Mouse (Mus musculus): ENCODE measurements at regions not wholly inside any gene's neighbourhood (a gene's known extent, or its start where the extent isn't known, plus 50 kb on each side); places are given as distances from the start of the nearest gene placed in this dataset.

DNA sequence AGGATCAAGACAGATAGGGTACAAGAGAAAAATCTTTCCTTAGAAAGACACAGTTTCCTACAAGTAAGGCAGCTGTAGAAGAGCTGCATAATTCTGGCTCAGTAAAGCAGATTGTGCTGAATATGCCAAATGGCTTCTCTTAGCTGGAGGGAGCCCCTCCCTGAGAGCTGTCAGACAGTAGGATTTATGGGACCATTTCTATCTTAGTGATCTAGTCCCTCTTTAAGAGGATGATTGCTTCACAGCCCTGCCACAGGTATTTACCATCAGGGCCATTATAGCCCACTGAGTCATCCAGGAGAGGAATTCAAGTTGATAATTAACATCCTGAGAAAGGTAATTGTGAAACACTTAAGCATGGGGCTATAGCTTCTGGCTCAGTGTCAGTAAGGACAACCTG, 101.5 kb upstream of the Cypt1 start:
- no peak for DNase-seq

DNA sequence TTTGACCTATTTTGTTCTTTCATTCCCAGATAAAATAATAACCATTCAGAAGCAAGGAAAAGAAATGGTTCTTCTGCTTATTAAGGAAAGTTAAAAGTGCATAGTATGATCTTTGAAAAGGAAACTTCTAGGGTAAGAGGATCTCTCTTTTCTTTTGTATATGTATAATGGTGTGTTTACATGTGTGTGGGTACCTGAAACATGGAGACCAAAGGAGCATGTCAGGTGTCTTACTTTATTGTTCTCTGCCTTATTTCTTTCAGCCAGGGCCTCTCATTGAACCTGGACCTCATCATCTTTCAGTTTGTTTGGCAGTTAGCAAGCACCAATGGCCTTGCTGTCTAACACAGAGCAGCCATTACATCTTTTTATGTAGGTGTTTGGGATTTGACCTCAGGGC, 101.0 kb upstream of the Cypt1 start:
- DNase-seq: no peak

- DNase-seq: no peak
Observed at GRCm38 (mm10) chrX:16438088-16438487, 84.6 kb upstream of the Cypt1 start.

GRCm38 (mm10) chrX:16450496-16451078, 72.1 kb upstream of the Cypt1 start:
- peak; percentile 37 for DNase-seq

All from heart, postnatal 4 days (tissue).